Mouse (Mus musculus) granulocyte monocyte progenitor cell, adult 5-6 weeks (primary cell): ENCODE measurements around the gene Mon1b. TPM values are rescaled to one million over a fixed set of nuclear protein-coding genes. Genes with fewer than 3 reads are reported as not detected.

Experiments
- ATAC-seq: replicated peaks from 2 replicates; pipeline ENCODE4 v1.8.0; 2016; ENCODE audit warnings: mild to moderate bottlenecking, moderate TSS enrichment, inconsistent platforms; ENCODE audit not compliant: poor library complexity, severe bottlenecking
- total RNA-seq, 2 experiments: library from RNA; stranded (forward) in 1 of 2; stranded (reverse) in 1 of 2; fragments of 200-712, 200-1000 nt in 1 of 2; fragments of >200 nt in 1 of 2; fragmentation: Nextera tagmentation in 1 of 2; gene quantifications; 2 replicates each; pipeline ENCODE4 v1.2.3; 2014 to 2017

Mon1b gene
- total RNA-seq, 2 experiments from 2014 or later: 15.0 to 16.8 TPM

- ATAC-seq: no peak
Measured at GRCm38 (mm10) chr8:113672599-113673255, 37.3 kb downstream of the Mon1b start.

- ATAC-seq: no peak
Measured at GRCm38 (mm10) chr8:113673300-113673699, 37.9 kb downstream of the Mon1b start.

DNA sequence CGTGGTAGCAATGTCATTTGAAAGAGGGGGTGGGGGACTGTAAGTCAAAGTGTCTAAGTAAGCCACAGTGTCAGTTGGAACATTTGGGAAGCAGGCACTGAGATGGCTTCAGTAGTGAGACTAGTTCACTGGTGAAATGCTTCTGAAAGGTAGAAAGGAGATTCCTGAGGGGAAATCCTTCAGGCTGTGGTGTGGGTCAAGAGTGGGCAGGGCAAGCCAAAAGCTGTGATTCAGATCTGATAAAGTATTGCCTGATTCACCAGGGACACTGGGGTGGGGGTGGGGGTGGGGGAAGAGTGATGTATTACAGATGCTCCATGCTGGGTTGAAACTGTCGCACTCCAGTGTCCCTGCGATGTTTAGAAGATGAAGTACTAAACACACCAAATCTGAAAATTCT lies 39.2 kb downstream of the Mon1b start:
- ATAC-seq: no peak

DNA sequence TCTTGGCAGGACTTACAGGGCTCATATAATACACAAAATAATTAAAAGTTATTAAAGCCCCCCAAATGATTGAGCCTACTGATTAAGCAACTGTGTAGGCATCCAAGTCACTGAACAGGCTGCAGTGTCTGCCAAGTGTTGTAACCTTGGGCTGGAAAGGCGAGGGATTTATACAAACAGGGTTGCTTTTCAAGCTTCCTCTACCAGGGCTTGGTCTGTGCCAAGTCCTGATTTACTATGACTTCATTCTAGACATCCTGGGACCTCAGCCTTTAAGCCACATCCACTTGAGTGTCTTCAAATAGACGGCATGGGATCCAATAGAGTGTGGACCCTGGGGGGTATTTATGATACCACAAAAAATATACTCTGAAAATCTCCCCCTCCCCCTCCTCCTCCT lies 39.9 kb downstream of the Mon1b start:
- no peak for ATAC-seq

DNA sequence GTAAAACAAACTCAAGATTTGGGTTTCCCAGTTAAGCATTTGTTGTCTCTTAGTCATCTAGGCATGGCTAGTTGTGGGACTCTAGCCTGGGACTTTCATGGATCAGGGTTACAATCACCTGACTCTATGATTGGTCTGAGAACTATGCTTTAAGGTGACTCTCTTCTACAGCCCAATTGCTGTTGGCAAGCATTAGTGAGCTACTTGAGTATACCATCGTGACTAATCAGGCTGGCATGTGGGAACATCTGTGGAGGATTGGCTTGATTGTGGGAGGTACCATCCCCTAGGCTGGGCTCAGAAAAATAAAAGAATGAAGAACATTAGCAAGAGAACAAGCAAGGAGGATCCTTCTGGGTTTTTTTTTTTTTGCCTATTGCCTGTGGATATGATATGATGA lies 41.4 kb downstream of the Mon1b start:
- ATAC-seq: no peak

GRCm38 (mm10) chr8:113679361-113679760 lies 44.0 kb downstream of the Mon1b start:
- ATAC-seq: peak; percentile 65

DNA sequence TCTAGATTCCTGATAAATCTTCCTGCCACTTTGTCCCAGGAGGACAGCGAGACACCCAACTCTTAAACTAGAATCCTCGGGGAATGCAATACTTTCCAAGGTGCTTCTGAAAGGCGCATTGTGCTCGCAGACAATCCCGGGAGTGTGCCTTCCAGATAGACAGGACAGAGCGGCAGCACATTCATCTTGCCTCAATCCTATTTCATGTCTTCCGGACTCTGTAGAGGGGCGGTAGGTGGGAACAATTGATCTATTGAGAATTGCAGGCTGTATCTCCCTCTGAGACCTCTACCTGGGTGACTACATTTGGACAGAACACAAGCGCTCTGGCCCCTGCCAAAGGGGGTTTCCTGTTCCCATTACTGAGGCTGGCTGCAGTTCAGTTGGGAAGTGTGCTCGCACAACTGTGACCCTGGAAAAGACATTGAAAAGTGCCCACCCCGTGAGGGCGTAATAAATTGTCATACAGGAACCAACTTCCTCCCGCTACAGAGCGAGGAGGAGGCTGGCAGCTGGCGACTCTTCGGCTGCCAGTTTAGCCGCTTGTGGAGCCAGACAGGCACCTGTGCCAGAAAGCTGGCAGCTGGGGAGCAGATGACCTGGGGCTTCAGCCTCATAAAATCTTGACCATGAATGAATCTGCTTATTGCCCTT lies 52.6 kb downstream of the Mon1b start:
- ATAC-seq: peak; percentile 48; the same call in 1 of the 2 replicates

GRCm38 (mm10) chr8:113688543-113688915 lies 53.1 kb downstream of the Mon1b start:
- ATAC-seq: no peak

- no peak for ATAC-seq
Measured at GRCm38 (mm10) chr8:113691622-113692343, 56.4 kb downstream of the Mon1b start.

Other genes starting within 250 kb of the Mon1b start
- gene Syce1l, start 7.6 kb downstream of the Mon1b start, total RNA-seq (2014; fragmentation: Nextera tagmentation): not detected in 2 replicates
- not detected in 2 replicates for gene Syce1l, start 7.6 kb downstream of the Mon1b start, total RNA-seq (2017)
- gene Adamts18, start 213.2 kb downstream of the Mon1b start, total RNA-seq (2014; fragmentation: Nextera tagmentation): not detected in 2 replicates
- gene Adamts18, start 213.2 kb downstream of the Mon1b start, total RNA-seq (2017): not detected in 2 replicates